Mouse (Mus musculus) hindbrain, postnatal 0 days (tissue): ENCODE data around the gene Il1r2. TPM values are rescaled to one million over a fixed set of nuclear protein-coding genes. Genes with fewer than 3 reads are reported as not detected.

Source experiments
- ATAC-seq: fragments of 200-750 bp; cut with Nextera tagmentation; 2 replicates; pipeline ENCODE4 v1.8.0; 2017; ENCODE audit warnings: mild to moderate bottlenecking, moderate TSS enrichment, moderate library complexity
- DNase-seq: peaks from one replicate; pipeline ENCODE4 v3.0.0-alpha.2; 2015; ENCODE audit warnings: low spot score
- H3K27ac ChIP-seq: fragments of 300-500 bp; sonication (generic); 2 replicates; pipeline ENCODE4 v1.5.1; 2014; ENCODE audit warnings: mild to moderate bottlenecking
- H3K27me3 ChIP-seq: fragments of 300-500 bp; sonication (generic); 2 replicates; pipeline ENCODE4 v1.6.1; 2014; ENCODE audit warnings: low read length, mixed read lengths; ENCODE audit not compliant: insufficient read depth
- H3K36me3 ChIP-seq: fragments of 300-500 bp; sonication (generic); 2 replicates; pipeline ENCODE4 v1.6.1; 2014; ENCODE audit warnings: low read length, mixed read lengths; ENCODE audit not compliant: insufficient read depth
- H3K4me1 ChIP-seq: fragments of 300-500 bp; sonication (generic); 2 replicates; pipeline ENCODE4 v1.6.1; 2014; ENCODE audit warnings: antibody characterized with exemption, low read length, mixed read lengths; ENCODE audit not compliant: insufficient read depth
- H3K4me2 ChIP-seq: fragments of 300-500 bp; sonication (generic); 2 replicates; pipeline ENCODE4 v1.6.1; 2014; ENCODE audit warnings: low read depth, mild to moderate bottlenecking, low read length, moderate library complexity, mixed read lengths
- H3K4me3 ChIP-seq: fragments of 300-500 bp; sonication (generic); 2 replicates; pipeline ENCODE4 v1.5.1; 2014; ENCODE audit warnings: low read length
- H3K9ac ChIP-seq: fragments of 300-500 bp; sonication (generic); replicated peaks from 2 replicates; pipeline ENCODE4 v1.6.1; 2014; ENCODE audit warnings: mild to moderate bottlenecking, low read length, moderate library complexity, mixed read lengths
- H3K9me3 ChIP-seq: fragments of 300-500 bp; sonication (generic); 2 replicates; pipeline ENCODE4 v1.6.1; 2016; ENCODE audit warnings: low read length, mixed read lengths
- CTCF ChIP-seq: IDR thresholded peaks from 2 replicates; pipeline ENCODE4 v1.5.1; 2016; ENCODE audit warnings: antibody characterized with exemption, control low read depth, low read depth
- WGBS: fragments of 180-500 bp; shearing (Covaris S2); extraction: QIAGEN DNeasy Blood & Tissue Kit; methylation state at CpG from one replicate; pipeline ENCODE4 v1.1.7; 2014; 5-methylcytosine and 5-hydroxymethylcytosine counted together
- polyA plus RNA-seq: library from polyadenylated mRNA; unstranded; fragments of >200 nt; fragmentation: Nextera tagmentation; extraction: Ambion mirVana; gene quantifications from 2 replicates; pipeline ENCODE4 v1.2.1, GENCODE M21; 2015
- total RNA-seq: library from RNA; depleted of rRNA; stranded (reverse); fragments of >200 nt; gene quantifications from 2 replicates; pipeline ENCODE4 v1.2.3, GENCODE M21; 2014; rRNA removed

Gene Il1r2
- total and polyA plus RNA-seq, 2 experiments from 2014 or later, result 0.37 to 1.5 TPM

GRCm38 (mm10) chr1:40156096-40156495 lies 82.2 kb downstream of the Il1r2 start:
- ATAC-seq, result no peak
- Histone ChIP-seq H3K27ac (no peak overlapping the region), H3K4me3 (no peak overlapping the region), H3K9ac (no peak overlapping the region), H3K4me1 (no peaks in the 10 kb centered on the region), H3K27me3 (no peaks in the 10 kb centered on the region), H3K4me2 (no peak overlapping the region), H3K36me3 (no peaks in the 10 kb centered on the region), H3K9me3 (no peaks in the 10 kb centered on the region)
- TF ChIP-seq CTCF, result no peak
- no peak for DNase-seq
- 86% methylated on average over 6 of the region's 6 CpGs for WGBS

DNA sequence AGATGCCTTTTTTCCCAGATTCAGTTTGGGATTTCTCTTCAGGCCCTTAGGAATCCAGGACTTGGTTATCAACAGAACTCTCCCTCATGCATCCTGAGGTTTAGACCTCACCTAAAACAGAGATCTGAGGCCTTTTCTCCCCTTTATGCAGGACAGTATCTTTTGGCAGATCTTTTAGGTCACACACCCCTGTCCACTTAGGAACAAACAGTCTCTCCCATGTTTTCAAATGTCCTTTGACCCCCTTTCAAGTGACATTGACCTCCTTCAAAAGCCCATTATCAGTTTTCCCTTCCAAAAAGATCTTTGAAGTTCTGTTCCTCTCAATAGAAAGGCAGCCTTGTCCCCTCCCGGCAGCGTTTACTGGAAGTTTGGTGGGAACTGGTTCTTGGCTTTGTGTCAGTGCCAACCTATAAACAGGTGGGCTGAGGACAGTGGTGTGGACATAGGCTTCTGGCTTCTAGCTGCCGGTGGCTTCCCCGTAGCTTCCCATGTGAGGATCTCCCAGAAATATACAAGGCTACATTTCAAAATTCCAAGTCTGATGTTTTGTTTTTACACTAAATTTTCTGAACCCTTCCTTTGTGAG lies 89.5 kb downstream of the Il1r2 start:
- no peaks in the 10 kb centered on the region for H3K9me3 ChIP-seq
- no peaks in the 10 kb centered on the region for H3K36me3 ChIP-seq
- H3K27ac ChIP-seq, result no peak overlapping the region
- DNase-seq, result no peak
- H3K4me1 ChIP-seq, result no peaks in the 10 kb centered on the region
- 86% methylated on average over 4 of the region's 4 CpGs for WGBS
- H3K9ac ChIP-seq, result no peak overlapping the region
- H3K4me3 ChIP-seq, result no peak overlapping the region
- H3K4me2 ChIP-seq, result no peak overlapping the region
- TF ChIP-seq CTCF, result no peak
- ATAC-seq, result no peak
- H3K27me3 ChIP-seq, result no peaks in the 10 kb centered on the region

DNA sequence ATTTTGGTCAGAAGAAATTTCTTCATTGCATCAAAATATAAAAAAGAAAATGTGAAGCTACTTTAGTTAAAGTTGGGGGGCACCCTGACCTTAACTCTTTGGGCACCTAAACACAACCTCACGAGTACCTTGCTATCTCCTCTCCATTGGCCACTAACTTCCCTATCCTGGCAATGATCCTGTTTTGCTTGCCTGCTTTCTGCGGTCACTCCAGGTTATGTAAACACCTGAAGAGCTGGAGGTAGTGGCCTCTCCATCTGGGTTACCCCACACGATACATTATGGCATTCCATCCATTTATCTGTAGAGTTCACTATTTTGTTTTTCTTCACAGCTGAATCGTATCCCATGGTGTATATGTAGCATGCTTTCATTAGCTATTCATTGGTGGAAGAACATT lies 90.5 kb downstream of the Il1r2 start:
- H3K9me3 ChIP-seq, result no peaks in the 10 kb centered on the region
- no peak overlapping the region for H3K27ac ChIP-seq
- H3K36me3 ChIP-seq, result no peaks in the 10 kb centered on the region
- no peak for TF ChIP-seq CTCF
- no peak overlapping the region for H3K4me3 ChIP-seq
- no peak overlapping the region for H3K4me2 ChIP-seq
- H3K9ac ChIP-seq, result no peak overlapping the region
- DNase-seq (no peak), ATAC-seq (no peak)
- 86% methylated on average over 4 of the region's 4 CpGs for WGBS
- no peaks in the 10 kb centered on the region for H3K4me1 ChIP-seq
- no peaks in the 10 kb centered on the region for H3K27me3 ChIP-seq

DNA sequence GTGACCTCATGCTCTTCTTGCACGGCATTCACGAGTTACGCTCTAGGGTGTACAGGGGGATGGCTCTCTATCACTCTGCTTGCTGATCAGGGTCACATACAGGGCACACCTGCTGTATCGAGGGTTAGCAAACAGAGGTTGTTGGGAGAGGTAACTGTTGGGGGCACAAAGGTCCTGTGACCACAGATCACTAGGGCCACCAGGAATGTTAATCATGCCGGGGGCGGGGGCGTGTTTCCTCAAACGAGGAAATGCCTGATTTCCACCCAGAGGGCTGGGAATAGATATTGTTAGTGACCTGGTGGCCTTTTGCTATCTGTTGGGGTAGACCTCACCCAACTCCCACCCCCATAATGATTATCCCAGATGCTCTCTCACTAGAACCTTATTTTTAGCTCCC lies 93.7 kb downstream of the Il1r2 start:
- no peaks in the 10 kb centered on the region for H3K9me3 ChIP-seq
- H3K4me3 ChIP-seq, result no peak overlapping the region
- 95% methylated on average over 8 of the region's 8 CpGs for WGBS
- no peaks in the 10 kb centered on the region for H3K27me3 ChIP-seq
- no peaks in the 10 kb centered on the region for H3K36me3 ChIP-seq
- H3K9ac ChIP-seq, result no peak overlapping the region
- no peak overlapping the region for H3K27ac ChIP-seq
- TF ChIP-seq CTCF, result no peak
- no peak for DNase-seq
- no peaks in the 10 kb centered on the region for H3K4me1 ChIP-seq
- no peak for ATAC-seq
- no peak overlapping the region for H3K4me2 ChIP-seq

DNA sequence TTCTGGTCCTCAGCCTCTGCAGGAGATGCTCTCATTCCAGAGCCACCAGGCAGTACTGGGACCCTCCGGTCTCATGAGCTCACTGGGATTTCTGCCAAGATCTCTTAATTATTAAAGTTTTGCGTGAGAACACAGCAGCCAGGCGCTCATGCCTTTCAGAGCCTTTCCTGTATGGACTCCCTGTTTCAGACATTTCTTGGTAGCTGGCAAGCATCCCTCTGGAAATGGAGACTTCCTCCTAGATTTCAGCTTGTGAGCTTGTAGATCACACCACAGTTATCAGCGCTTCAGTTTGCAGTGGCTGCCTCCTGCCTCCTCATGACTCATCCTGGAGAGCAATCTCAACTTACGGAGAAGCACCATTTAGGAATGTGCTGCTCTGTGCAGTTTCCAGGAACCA lies 98.0 kb downstream of the Il1r2 start:
- Histone ChIP-seq H3K36me3 (no peaks in the 10 kb centered on the region), H3K4me3 (no peak overlapping the region), H3K4me1 (no peaks in the 10 kb centered on the region), H3K27me3 (no peaks in the 10 kb centered on the region), H3K27ac (no peak overlapping the region), H3K9me3 (no peaks in the 10 kb centered on the region), H3K4me2 (no peak overlapping the region), H3K9ac (no peak overlapping the region)
- TF ChIP-seq CTCF, result no peak
- peak; percentile 36 for DNase-seq
- no peak for ATAC-seq
- WGBS, result 47% methylated on average over 5 of the region's 5 CpGs

DNA sequence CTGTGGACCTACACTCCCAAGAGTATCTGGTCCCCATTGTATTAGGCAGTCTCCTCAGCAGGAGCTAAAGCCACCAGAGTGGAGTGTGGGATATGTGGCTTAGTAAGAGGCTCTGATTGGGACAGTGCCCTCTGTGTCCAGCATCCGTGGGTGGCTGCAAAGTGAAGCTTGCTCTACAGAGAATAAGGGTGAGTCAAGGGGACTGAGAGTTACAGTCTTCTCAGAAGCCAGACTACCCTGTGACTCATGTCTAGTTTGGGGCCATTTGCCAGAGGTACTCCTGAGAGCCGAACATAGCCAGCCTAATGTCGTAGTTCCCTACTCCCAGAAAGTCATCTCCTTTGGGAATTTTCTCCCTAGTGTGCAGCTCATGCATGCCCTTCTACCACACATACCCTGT lies 100.3 kb downstream of the Il1r2 start:
- H3K9me3 ChIP-seq, result no peaks in the 10 kb centered on the region
- no peaks in the 10 kb centered on the region for H3K4me1 ChIP-seq
- no peak overlapping the region for H3K4me3 ChIP-seq
- 80% methylated on average over 3 of the region's 3 CpGs for WGBS
- no peak overlapping the region for H3K4me2 ChIP-seq
- H3K36me3 ChIP-seq, result no peaks in the 10 kb centered on the region
- H3K27ac ChIP-seq, result no peak overlapping the region
- ATAC-seq (no peak), DNase-seq (no peak)
- no peak for TF ChIP-seq CTCF
- no peaks in the 10 kb centered on the region for H3K27me3 ChIP-seq
- no peak overlapping the region for H3K9ac ChIP-seq

Other genes with a start within 250 kb of the Il1r2 start
- gene Map4k4, start 173.2 kb upstream of the Il1r2 start, total RNA-seq, result 172 and 189 TPM in 2 replicates
- gene Map4k4, start 173.2 kb upstream of the Il1r2 start, polyA plus RNA-seq, result 32.4 and 34.1 TPM in 2 replicates
- 0.47 and 0.78 TPM in 2 replicates for gene Il1r1, start 151.0 kb downstream of the Il1r2 start, total RNA-seq
- gene Il1r1, start 151.0 kb downstream of the Il1r2 start, polyA plus RNA-seq, result 0.63 and 0.74 TPM in 2 replicates